9 mouse cellular contexts compared by ENCODE assay signal in genomic region chr17:50292661-50293171, GRCm38 (mm10). TPM values are rescaled to one million over a fixed set of nuclear protein-coding genes. Genes with fewer than 3 reads are reported as not detected.
A peak's percentile ranks its signal among the peaks of the same experiment; 100 is the strongest.
DNase-seq lines count a peak whose midpoint lies in the region; ATAC-seq lines count a peak whose summit lies in the region.
"Had no signal": no experiment of that assay in that cellular context is flagged by ENCODE, and none has a peak within 500 bp of the region (broad histone marks: within the 10 kb centered on the region; RNA-seq: fewer than 3 reads in every experiment).

No protein-coding gene starts in this region.

- no peaks in the 10 kb centered on the region for H3K36me3 ChIP-seq in forebrain, embryonic 14.5 days (ENCODE audit: control insufficient read depth, insufficient read depth, low read length)
- H3K36me3 ChIP-seq in liver, embryonic 13.5 days = 0 out of 2 replicates have a peak, but pooled peaks cover 8% of the 10 kb centered on the region
- H3K36me3 ChIP-seq in splenic B cell, adult 2 months (ENCODE audit: control insufficient read depth, insufficient read depth, low read length, poor library complexity, severe bottlenecking) = no peaks in the 10 kb centered on the region

- no peaks in the 10 kb centered on the region for H3K27me3 ChIP-seq in forebrain, embryonic 14.5 days (replicated peaks; ENCODE audit: control insufficient read depth, insufficient read depth, low read length)
- no peaks in the 10 kb centered on the region for H3K27me3 ChIP-seq in liver, embryonic 13.5 days
- no peaks in the 10 kb centered on the region for H3K27me3 ChIP-seq in splenic B cell, adult 2 months (ENCODE audit: control insufficient read depth, insufficient read depth, low read length, poor library complexity, severe bottlenecking)
- H3K27me3 ChIP-seq: CH12.LX had no signal

- ATAC-seq in CD4-positive, CD25-positive, alpha-beta regulatory T cell, adult 4 months = peak; percentile 85
- ATAC-seq in forebrain, embryonic 14.5 days = peak; percentile 95
- ATAC-seq in liver, embryonic 13.5 days (ENCODE audit: low read depth) = peak; percentile 95

- 5% methylated on average over 55 of the region's 57 CpGs for WGBS in forebrain, embryonic 14.5 days
- WGBS in liver, embryonic 13.5 days (ENCODE audit: insufficient replicate concordance) = 6% methylated on average over 51 of the region's 57 CpGs

- H3K27ac ChIP-seq in forebrain, embryonic 14.5 days (ENCODE audit: low read depth, low read length) = no peak overlapping the region
- H3K27ac ChIP-seq in liver, embryonic 13.5 days = peak overlapping the region; percentile 59

- no peaks in the 10 kb centered on the region for H3K4me1 ChIP-seq in forebrain, embryonic 14.5 days (ENCODE audit: control insufficient read depth, insufficient read depth, low read length)
- peaks cover 4% of the 10 kb centered on the region; the same call in 1 of the 2 replicates for H3K4me1 ChIP-seq in liver, embryonic 13.5 days (replicated peaks)

- H3K9me3 ChIP-seq in forebrain, embryonic 14.5 days (replicated peaks; ENCODE audit: control insufficient read depth, low read length) = peaks cover 6% of the 10 kb centered on the region
- H3K9me3 ChIP-seq in liver, embryonic 13.5 days (replicated peaks) = peaks cover 11% of the 10 kb centered on the region

- H3K4me3 ChIP-seq in forebrain, embryonic 14.5 days (ENCODE audit: low read depth, low read length) = peak overlapping the region; percentile 44
- peak overlapping the region; percentile 57 for H3K4me3 ChIP-seq in liver, embryonic 13.5 days (replicated peaks)

- intact Hi-C loops in heart, postnatal 10 days (cut with DNase I) = loop anchor here (5.0 kb wide), 4 partner anchors 215 to 680 kb away; partner anchors contain the start of gene Plcl2

- peak; percentile 92 for DNase-seq in cerebellum, adult 11-12 months
- peak; percentile 85 for DNase-seq in forebrain, embryonic 14.5 days (ENCODE audit: low spot score)
- DNase-seq in heart, postnatal 10 days = peak; percentile 93
- peak; percentile 89 to 94 for DNase-seq in kidney, postnatal 36 days
- DNase-seq in liver, embryonic 13.5 days = peak; percentile 90
- DNase-seq in natural killer cell, adult 2 months (ENCODE audit: low spot score in 2 of 2) = peak; percentile 90 to 91
- peak; percentile 93 for DNase-seq in splenic B cell, adult 2 months (ENCODE audit: low read depth, low spot score)

- peak overlapping the region; percentile 62 for H3K9ac ChIP-seq in forebrain, embryonic 14.5 days (ENCODE audit: low read length)
- peak overlapping the region; percentile 44 for H3K9ac ChIP-seq in liver, embryonic 13.5 days

- H3K4me2 ChIP-seq in forebrain, embryonic 14.5 days (ENCODE audit: low read length) = peak overlapping the region; percentile 52
- H3K4me2 ChIP-seq in liver, embryonic 13.5 days = peak overlapping the region; percentile 71

RNA-seq across cellular contexts. Expression of gene Dazl, which starts 0.7 kb away (rescaled TPM):
- polyA plus RNA-seq in CD4-positive, CD25-positive, alpha-beta regulatory T cell, adult 4 months (2017; shearing (Covaris generic)) = under 1 TPM in 1 of 2 experiments, not detected in 1; 0.26 TPM
- polyA plus RNA-seq in forebrain, embryonic 14.5 days (2014; fragmentation: Nextera tagmentation; extraction: Ambion mirVana) = 0.50 and 0.68 TPM in 2 replicates
- under 1 TPM; 0.10 to 0.22 TPM for total RNA-seq in heart, postnatal 10 days (2021)
- 0.17 and 0.21 TPM in 2 replicates for polyA plus RNA-seq in liver, embryonic 13.5 days (2015; fragmentation: Nextera tagmentation; extraction: Ambion mirVana)
